Mouse (Mus musculus) retina, postnatal 1 day (tissue): ENCODE data around the gene Olfr420.
A peak's percentile ranks its signal among the peaks of the same experiment; 100 is the strongest.

ENCODE experiments used
- DNase-seq: peaks from one replicate; pipeline ENCODE4 v3.0.0-alpha.2; 2012

Olfr420 gene

GRCm38 (mm10) chr1:174155333-174155732, at the start of gene Olfr420:
Gene Olfr420, plus strand, starts transcription at chr1:174155633.
- DNase-seq: no peak

- DNase-seq: no peak
These were observed 34.4 kb upstream of the Olfr420 start, which contains the start of gene Olfr231 for GRCm38 (mm10) chr1:174121062-174121461. Gene Olfr231, minus strand, starts transcription at chr1:174121162.

GRCm38 (mm10) chr1:174131217-174131616, 24.2 kb upstream of the Olfr420 start, which contains the start of gene Olfr424:
Gene Olfr424, plus strand, starts transcription at chr1:174131517.
- DNase-seq: no peak

- peak; percentile 79 for DNase-seq
These were observed 23.4 kb upstream of the Olfr420 start for GRCm38 (mm10) chr1:174131999-174132398.

- DNase-seq: no peak
These were observed 14.0 kb upstream of the Olfr420 start for GRCm38 (mm10) chr1:174141384-174141783.

GRCm38 (mm10) chr1:174146696-174147095, 8.7 kb upstream of the Olfr420 start:
- DNase-seq: no peak

GRCm38 (mm10) chr1:174149289-174149688, 6.1 kb upstream of the Olfr420 start:
- DNase-seq: no peak

- no peak for DNase-seq
These were observed 2.2 kb downstream of the Olfr420 start for GRCm38 (mm10) chr1:174157622-174158021.

GRCm38 (mm10) chr1:174158512-174158911, 3.1 kb downstream of the Olfr420 start:
- DNase-seq: no peak

GRCm38 (mm10) chr1:174159095-174159494, 3.7 kb downstream of the Olfr420 start:
- no peak for DNase-seq

GRCm38 (mm10) chr1:174169024-174169423, 13.6 kb downstream of the Olfr420 start:
- DNase-seq: no peak

GRCm38 (mm10) chr1:174170706-174171501, 15.5 kb downstream of the Olfr420 start:
- no peak for DNase-seq

- DNase-seq: no peak
These were observed 16.1 kb downstream of the Olfr420 start for GRCm38 (mm10) chr1:174171537-174171936.

- DNase-seq: no peak
These were observed 17.2 kb downstream of the Olfr420 start, which contains the start of gene Spta1 for GRCm38 (mm10) chr1:174172605-174173004. Gene Spta1, plus strand, starts transcription at chr1:174172776.

GRCm38 (mm10) chr1:174204699-174205098, 49.3 kb downstream of the Olfr420 start:
- DNase-seq: no peak
